Mouse (Mus musculus) gastrocnemius, adult 8-10 months (tissue): ENCODE data around the gene Sgpp1. TPM values are rescaled to one million over a fixed set of nuclear protein-coding genes. Genes with fewer than 3 reads are reported as not detected.
"Not testable (repeated sequence)": the region's sequence is repeated elsewhere in the genome, so short reads cannot be mapped to it uniquely, and the experiment has no call there.

ENCODE experiments used
- DNase-seq, 2 experiments: peaks; one replicate each; pipeline ENCODE4 v3.0.0; 2022; ENCODE audit warnings: low spot score in 2 of 2
- total RNA-seq, 4 experiments: library from RNA; stranded (reverse); gene quantifications; 2 replicates each; pipeline ENCODE4 v1.2.4; 2022

The Sgpp1 gene
- total RNA-seq, 4 experiments from 2014 or later, result 13.4 to 15.9 (median 13.9) TPM

DNA sequence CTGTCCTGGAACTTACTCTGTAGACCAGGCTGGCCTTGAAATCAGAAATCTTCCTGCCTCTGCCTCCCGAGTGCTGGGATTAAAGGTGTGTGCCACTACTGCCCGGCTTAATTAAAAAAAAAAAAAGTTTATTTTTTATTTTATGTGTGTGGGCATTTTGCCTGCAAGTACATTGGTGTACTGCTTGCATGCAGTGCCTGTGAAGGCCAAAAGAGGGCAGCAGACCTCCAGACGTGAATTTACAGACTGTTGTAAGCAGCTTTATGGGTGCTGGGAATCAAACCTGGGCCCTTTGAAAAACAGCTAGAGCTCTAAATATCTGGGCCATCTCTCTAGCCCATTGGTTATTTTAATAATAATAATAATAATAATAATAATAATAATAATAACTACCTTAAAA, 36.8 kb downstream of the Sgpp1 start:
- DNase-seq, result no peak

DNA sequence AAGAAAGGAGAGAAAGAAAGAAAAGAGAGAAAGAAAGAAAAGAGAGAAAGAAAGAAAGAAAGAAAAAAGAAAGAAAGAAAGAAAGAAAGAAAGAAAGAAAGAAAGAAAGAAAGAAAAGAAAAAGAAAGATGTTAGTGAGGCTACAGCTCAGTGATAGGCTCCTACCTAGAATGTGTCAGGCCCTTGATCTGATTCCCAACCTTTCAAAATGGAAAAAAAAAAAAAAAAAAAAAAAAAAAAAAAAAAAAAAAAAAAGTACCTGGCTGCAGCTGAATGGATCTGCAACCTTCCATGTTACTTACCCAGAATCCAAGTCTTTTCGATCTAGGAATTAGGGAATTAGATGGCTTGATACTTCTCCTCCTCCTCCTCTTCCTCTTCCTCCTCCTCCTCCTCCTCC, 39.7 kb downstream of the Sgpp1 start:
- DNase-seq, result not testable (repeated sequence)

DNA sequence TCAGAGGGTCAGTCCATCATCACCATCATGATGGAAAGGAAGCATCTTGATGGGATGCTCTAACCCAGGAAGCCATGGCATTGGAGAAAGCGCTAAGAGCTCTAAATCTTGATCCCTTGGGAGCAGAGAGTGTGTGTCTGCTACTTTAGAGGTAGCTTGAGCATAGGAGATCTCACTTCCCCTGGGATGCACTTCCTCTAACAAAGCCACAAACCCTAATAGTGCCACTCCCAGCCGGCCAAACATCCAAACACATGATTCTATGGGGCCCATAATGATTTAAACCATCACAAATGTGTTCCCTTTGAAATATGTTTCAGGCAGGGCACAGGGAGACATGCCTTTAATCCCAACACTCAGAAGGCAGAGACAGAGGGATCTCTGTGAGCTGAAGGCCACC, 46.5 kb downstream of the Sgpp1 start:
- no peak for DNase-seq

DNA sequence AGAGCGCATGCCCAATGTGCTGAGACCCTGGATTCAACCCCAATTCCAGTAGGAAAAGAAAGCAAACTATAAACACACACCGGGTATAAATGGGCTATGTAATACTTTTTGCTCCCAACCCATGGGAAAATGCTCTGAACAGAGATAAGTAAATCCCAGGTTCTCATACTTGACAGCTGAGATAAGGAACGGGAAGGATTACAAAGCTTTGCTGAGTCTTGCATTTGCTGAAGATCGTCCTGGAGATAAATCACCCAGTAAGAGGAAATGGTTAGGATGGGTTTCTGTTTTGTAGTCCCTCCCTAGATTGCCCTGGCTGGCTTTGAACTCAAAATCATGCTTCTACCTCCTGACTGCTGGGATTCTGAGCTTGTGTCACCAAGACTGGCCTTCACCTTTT, 48.2 kb downstream of the Sgpp1 start:
- DNase-seq, result no peak

DNA sequence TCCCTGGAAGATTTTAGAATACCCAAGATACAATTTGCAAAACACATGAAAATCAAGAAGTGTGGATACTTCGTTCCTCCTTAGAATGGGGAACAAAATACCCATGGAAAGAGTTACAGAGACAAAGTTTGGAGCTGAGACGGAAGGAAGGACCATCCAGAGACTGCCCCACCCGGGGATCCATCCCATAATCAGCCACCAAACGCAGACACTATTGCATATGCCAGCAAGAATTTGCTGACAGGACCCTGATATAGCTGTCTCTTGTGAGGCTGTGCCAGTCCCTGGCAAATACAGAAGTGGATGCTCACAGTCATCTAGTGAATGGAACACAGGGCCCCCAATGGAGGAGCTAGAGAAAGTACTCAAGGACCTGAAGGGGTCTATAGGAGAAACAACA, 51.5 kb downstream of the Sgpp1 start:
- not testable (repeated sequence) for DNase-seq

DNA sequence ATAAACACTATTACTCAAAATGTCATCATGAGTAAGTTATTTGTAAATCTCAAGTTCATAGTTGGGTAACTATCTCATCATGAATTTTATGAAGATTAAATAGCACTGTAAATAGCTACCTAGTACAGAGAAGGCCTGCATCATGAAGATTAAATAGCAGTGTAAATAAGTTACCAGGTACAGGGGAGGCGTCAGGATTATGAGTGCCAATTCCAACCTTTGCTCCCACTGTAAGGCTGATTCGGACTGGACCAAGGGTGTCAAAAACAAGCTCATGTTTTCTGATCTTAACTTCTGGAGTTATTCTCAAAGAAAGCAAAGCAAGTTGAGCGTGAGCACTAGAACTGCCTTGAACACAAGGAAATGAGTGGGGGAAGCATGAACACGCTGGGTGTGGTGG, 51.9 kb downstream of the Sgpp1 start:
- no peak for DNase-seq

DNA sequence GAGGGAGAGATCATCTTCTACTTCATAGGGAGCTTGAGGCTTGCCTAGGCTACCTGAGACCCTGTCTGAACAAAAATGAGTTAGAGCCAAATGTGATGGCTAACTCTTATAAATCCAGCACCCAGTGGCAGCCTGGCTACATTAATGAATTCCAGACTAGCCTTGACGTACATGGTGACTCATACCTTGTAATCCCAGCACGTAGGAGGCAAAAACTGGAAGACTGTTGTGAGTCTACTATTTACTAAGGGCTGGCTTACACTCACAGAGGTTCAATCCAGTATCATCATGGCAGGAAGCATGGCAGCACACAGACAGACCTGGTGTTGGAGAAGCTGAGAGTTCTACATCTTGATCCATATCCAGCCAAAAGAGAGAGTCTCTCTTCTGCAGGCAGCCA, 52.7 kb downstream of the Sgpp1 start:
- DNase-seq, result no peak

DNA sequence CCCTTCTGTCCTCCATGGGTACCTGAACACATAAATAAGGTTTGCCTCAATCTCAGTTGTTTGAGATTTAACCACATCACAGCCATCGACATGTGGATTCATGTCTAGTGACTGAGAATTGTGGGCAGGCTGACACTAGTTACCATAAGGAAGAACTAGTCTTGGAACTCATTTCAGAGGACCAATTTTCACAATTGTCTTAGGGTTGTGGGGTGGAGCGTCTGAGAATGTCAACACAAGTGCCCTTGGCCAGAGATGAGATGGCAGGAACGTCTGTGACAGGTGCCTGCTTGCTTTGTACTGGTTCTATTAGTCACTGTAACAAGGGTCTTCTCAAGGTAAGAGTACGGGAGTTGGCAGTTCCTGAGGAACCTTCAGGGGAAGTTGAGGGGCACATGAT, 54.4 kb downstream of the Sgpp1 start:
- DNase-seq, result no peak

DNA sequence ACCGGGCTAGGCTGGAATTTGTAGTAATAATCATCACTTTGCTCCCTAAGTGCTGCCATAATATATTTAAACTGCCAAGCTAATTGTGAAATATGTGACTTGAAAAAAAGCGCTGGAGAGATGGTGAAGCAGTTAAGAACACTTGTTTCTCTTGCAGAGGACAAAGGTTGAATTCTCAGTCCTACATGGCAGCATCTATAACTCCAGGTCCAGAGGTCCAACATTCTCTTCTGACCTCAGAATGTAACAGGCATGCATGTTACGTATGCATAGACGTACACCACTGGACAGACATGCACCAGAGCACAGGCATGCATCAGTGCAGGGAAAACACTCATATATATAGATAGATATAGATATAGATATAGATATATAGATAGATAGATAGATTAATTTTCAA, 57.1 kb downstream of the Sgpp1 start:
- DNase-seq, result no peak

DNA sequence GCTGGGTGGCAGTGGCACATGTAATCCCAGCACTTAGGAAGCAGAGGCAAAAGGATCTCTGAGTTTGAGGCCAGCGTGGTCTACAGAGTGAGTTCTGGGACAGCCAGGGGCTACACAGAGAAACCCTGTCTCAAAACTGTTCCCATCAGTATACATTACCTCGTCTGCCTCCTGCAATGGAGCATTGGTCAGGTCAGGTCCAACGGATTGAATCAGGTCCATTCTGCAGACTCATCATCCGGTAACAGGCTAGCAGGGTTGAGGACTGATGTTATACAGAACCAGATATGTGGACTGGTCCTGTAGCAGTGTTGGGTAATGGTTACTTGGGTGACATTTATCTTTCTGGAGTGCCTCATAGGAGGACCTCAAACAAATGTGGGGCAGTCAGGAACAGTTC, 62.9 kb downstream of the Sgpp1 start:
- no peak for DNase-seq

DNA sequence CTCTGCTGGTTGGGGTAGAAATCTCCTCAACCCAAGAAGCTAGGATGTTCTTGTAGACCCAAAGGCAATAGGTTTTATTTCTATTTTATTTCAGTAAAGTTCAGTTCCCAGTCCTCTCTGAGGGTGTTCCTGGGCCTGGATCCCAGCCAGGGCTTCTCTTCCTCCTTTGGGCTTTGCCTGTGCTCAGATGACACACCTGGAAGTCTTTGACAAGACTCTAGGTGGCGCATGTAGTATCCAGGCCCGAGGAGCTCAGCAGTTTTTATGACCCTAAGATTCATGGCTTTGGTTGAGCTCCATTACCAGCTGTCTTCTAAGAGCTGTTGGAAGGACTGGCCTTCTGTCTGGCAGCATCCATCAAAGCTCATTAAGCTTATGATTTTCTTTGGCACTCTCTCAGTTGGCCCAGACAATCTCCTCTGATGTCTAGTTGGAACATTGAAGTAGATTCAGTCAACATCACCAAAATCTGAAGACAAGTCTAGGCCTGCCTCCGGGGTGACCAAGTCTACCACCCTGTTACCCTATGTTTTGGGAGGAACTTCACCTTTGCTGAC, 63.7 kb downstream of the Sgpp1 start:
- DNase-seq, result no peak

DNA sequence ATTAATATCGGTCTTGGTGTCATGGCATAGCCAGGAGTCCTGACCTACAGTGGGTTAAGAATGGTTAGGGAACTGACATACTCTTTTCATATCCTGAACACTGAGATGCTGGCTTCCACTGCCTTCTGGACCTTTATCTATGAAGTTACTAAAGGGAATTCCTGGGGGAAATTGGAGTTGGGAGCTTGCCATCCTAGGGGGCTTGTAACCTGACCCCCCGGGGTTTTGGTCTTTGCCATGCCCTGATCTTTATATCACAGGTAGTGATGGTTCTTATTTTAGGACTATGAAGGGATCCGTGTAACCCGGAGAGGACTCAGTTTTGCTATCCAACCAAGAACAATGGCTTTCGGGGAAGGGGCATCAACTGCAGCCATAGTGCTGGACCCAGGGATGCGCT, 64.9 kb downstream of the Sgpp1 start:
- no peak for DNase-seq

DNA sequence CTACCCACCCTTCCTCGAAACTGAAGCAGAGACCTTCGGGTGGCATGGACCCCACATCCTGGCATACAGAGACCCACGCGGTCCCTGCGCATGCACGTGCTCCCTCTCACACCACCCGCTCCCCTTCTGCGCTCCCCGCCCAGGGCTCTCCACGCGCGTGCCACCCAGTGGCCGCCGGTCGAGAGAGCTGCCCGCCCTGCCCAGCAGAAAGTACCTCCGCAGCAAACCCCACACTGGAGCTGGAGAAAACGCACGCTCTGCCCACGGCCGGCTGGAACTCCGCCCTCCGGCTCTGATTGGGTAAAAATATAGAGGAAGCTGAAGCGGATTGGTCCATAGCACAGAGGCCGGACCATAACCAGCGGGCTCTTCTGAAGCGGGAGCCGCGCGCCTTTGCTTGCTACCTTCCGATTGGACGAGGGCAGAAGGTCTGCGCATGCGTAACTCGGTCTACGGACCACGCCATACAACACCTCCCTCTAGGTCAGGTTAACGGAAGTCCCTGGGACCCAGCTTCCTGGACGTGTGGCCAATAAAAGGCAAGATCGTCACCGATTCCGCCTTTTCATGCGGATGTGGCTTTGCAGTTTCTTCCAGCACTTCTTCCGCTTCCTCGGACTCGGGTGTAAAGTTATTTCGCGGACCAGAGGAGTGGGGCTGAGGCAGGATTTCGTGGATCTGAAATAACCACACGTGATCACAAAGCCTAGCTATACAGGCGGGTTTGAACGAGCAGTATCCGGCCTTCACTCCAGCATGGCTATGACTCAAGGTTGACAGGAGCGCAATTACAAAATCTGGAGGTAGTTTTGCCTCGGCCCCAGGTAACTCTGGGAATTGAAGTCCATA, 66.0 kb downstream of the Sgpp1 start, which contains the start of gene Wdr89:
Gene Wdr89 (minus strand): TSS at position 280 of the 849 bp plus-strand sequence.
- DNase-seq, result peak; percentile 99 to 100

DNA sequence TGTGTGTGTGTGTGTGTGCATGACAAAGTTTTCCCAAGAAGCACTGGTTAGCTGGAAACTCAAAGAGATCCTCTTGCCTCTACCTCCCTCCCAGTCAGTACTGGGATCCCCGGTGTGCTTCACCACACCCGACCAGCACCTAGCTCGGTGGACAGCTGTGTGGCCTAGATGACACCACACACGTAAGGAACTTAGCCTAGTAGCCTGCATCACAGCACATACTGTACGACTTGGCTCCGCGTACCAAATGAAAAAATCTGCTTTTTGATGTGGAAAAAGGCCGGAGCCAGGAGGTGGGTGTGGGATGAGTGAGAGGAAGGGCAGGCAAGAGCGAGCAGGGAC, 66.6 kb downstream of the Sgpp1 start:
- DNase-seq, result no peak

DNA sequence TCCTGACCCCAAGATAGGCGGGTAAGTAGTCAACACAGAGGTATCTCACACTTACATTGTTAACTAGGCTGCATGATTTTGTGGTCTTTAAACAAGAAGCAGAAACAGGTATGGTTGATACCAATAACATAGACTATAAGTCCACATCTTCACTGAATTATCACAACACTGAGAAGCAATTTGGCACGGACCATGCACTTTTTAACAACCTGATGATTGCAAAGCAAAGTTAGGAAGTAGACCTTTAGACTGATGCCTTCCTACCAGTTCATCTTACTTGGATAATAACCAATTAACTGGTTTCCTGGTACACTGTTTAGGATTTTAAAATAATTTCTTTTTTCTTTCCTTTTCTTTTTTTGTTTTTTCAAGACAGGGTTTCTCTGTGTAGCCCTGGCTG, 67.3 kb downstream of the Sgpp1 start:
- no peak for DNase-seq

DNA sequence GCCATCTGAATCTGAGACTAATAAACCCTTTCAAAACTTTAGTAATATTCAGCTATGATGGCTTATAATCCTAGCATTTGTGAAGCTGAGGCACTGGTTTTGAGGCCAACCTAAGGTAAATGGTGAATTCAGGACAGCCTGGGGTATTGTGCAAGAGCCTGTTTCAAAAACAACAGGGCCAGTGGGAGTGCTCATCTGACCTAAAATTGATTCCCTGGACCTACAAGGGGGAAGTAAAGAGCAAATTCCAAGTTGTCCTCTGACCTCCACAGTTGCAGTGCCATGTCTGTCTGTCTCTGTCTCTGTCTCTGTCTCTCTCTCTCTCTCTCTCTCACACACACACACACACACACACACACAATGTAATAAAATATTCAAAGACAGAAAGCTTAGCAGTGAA, 68.6 kb downstream of the Sgpp1 start:
- no peak for DNase-seq

DNA sequence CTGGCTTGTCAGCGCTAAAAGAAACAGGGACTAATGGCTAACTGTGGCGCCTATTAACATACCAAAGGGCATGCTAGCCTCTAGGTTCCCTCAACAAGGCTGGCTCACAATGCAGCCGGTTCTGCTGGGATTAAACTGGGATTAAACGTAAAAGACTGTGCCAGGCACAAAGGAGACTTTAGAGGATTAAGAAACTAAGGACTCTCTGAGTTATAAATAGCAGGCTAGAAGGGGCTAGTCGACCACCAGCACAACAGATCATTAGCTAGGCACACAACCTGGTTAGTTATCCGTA, 71.1 kb downstream of the Sgpp1 start:
- DNase-seq, result no peak

Other genes with a start within 250 kb of the Sgpp1 start
- 10 to 100 TPM; 32.3 to 37.5 (median 33.5) TPM for gene Ppp2r5e, start 139.5 kb downstream of the Sgpp1 start, total RNA-seq
- 1 to 10 TPM; 2.2 to 2.9 (median 2.4) TPM for gene Wdr89, start 66.2 kb downstream of the Sgpp1 start, total RNA-seq
- 10 to 100 TPM; 12.3 to 15.0 (median 13.9) TPM for gene Syne2, start 82.4 kb upstream of the Sgpp1 start, total RNA-seq